Mouse (Mus musculus) liver, adult 2 months (tissue): ENCODE measurements around the gene Ang4.

Experiments
- CTCF ChIP-seq: fragments of 200-500 bp; IDR thresholded peaks from 2 replicates; pipeline ENCODE4 v1.5.1; 2011; ENCODE audit warnings: low read depth, low read length, control low read depth
- POLR2A ChIP-seq: fragments of 200-500 bp; IDR thresholded peaks from 2 replicates; pipeline ENCODE4 v1.6.1; 2011; ENCODE audit warnings: low read length, control low read depth; ENCODE audit not compliant: insufficient read depth; ENCODE audit errors: extremely low read depth

GRCm38 (mm10) chr14:51778865-51779481 is 5.6 kb upstream of the Ang4 start:
- TF ChIP-seq CTCF = no peak
- TF ChIP-seq POLR2A = no peak
